Mouse (Mus musculus) Patski (cell line): ENCODE measurements around the gene Ntrk2. TPM values are rescaled to one million over a fixed set of nuclear protein-coding genes. Genes with fewer than 3 reads are reported as not detected.

ENCODE experiments used
- ATAC-seq: fragments of 100-300 bp; one replicate; pipeline ENCODE4 v1.8.0; 2021
- CTCF ChIA-PET: fragments of 350-600 bp; sonication (Branson Sonifier 250); formaldehyde crosslinking; loops from one replicate; lab custom pipeline; 2022; ENCODE audit warnings: inconsistent platforms; lab: Charles Lee
- POLR2A ChIA-PET: fragments of 350-600 bp; sonication (Branson Sonifier 250); formaldehyde crosslinking; loops from one replicate; lab custom pipeline; 2022; ENCODE audit warnings: antibody characterized with exemption, inconsistent platforms; lab: Charles Lee
- DNase-seq: peaks from one replicate; pipeline ENCODE4 v3.0.0-alpha.2; 2011; ENCODE audit warnings: low read depth, low spot score
- H3K27me3 ChIP-seq: fragments of 371-371 bp; one replicate; pipeline ENCODE4 v1.5.1; 2021
- CTCF ChIP-seq: fragments of 100-300 bp; IDR thresholded peaks from one replicate; pipeline ENCODE4 v1.5.1; 2021
- in situ Hi-C: fragments of 300-500 bp; cut with MboI; formaldehyde crosslinking; loops from 3 replicates; pipeline ENCODE4 v1.11.1; 2018; ENCODE audit warnings: low pct_unique_long_range_greater_than_20kb, mixed read lengths
- polyA plus RNA-seq: library from polyadenylated mRNA; unstranded; gene quantifications from one replicate; pipeline ENCODE4 v1.2.3, GENCODE M21; 2021

Ntrk2 gene
- polyA plus RNA-seq, 1 experiment from 2014 or later, result 0.44 TPM

DNA sequence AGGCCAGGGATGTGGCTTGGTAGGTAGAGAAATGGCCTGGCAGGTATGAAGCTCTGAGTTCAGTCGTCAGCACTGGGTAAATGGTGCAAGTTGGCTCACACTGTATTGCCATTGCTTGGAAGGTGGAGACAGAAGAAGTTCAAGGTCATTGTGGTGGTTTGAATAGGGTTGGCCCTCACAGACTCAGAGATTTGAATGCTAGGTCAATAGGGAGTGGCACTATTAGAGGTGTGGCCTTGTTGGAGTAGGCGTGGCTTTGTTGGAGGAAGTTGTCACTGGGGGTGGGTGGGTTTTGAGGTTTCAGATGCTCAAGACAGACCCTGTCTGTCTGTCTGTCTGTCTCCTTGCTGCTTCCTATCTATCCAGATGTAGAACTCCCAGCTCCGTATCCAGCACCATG, 159.5 kb downstream of the Ntrk2 start:
- H3K27me3 ChIP-seq, result peaks cover 8% of the 10 kb centered on the region
- in situ Hi-C loops, result no loop called here
- ChIA-PET CTCF (interaction anchor here (0.7 kb wide), 1 partner anchor 117 kb away, joined by 3 read pairs; no protein-coding TSS in a partner anchor), POLR2A (no interaction called here)
- ATAC-seq, result no peak
- DNase-seq, result no peak
- TF ChIP-seq CTCF, result no peak

GRCm38 (mm10) chr13:58966466-58966865, 160.1 kb downstream of the Ntrk2 start:
- POLR2A ChIA-PET, result no interaction called here
- peaks cover 8% of the 10 kb centered on the region for H3K27me3 ChIP-seq
- in situ Hi-C loops, result no loop called here
- DNase-seq, result no peak
- TF ChIP-seq CTCF, result no peak
- ATAC-seq, result no peak
- CTCF ChIA-PET, result no interaction called here

GRCm38 (mm10) chr13:58968168-58968567, 161.8 kb downstream of the Ntrk2 start:
- ATAC-seq, result no peak
- TF ChIP-seq CTCF, result no peak
- H3K27me3 ChIP-seq, result peaks cover 8% of the 10 kb centered on the region
- POLR2A ChIA-PET, result no interaction called here
- DNase-seq, result no peak
- CTCF ChIA-PET, result interaction anchor here (0.7 to 3.0 kb wide), 2 partner anchors 12 to 24 kb away, joined by 3 to 9 read pairs; no protein-coding TSS in a partner anchor
- in situ Hi-C loops, result no loop called here

DNA sequence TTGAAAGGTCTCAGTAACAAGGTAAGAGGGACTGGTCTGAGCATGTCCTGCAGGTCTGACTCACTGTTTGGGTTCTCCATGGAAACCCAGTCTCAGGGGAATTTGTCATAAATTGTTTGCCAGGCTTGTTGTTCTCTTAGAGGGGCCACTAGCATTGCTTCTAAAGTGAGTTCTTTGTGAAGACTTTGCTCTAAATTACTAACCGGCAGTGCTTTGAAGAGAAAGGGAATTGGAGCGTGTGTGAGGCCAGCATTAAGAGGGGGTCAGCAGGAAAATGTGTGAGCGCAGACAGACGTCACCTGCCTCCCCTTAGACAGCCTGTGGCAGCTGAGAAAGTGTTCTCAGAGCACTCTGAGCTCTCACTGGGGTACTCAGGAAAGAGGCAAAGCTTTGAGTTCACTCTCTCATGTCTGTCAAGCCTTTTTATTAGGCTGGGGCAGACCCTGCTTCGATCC, 165.1 kb downstream of the Ntrk2 start:
- ATAC-seq (peak; percentile 69), DNase-seq (peak; percentile 30)
- peaks cover 8% of the 10 kb centered on the region for H3K27me3 ChIP-seq
- in situ Hi-C loops, result no loop called here
- no peak for TF ChIP-seq CTCF
- CTCF ChIA-PET, result no interaction called here
- POLR2A ChIA-PET, result no interaction called here

DNA sequence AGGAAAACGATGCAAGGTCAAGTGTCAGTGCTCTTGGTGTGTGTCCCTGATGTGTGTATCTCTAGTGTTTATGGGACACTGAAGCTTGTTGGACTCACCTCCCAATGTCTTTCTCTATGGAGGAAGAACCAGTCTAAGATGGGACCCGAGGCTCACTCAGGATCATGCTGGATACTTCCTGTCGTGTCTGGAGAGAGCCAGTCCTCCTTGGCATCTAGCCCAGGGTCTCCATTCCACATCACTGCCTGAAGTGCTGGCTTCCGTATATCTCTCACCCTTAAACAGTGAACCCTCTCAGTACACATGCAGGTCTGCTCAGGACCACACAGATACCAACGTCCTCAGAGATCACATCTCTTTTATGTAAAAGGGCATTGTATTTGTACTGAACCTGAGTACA, 166.1 kb downstream of the Ntrk2 start:
- TF ChIP-seq CTCF, result no peak
- DNase-seq (no peak), ATAC-seq (no peak)
- ChIA-PET CTCF (no interaction called here), POLR2A (no interaction called here)
- in situ Hi-C loops, result no loop called here
- peaks cover 8% of the 10 kb centered on the region for H3K27me3 ChIP-seq

- ATAC-seq, result no peak
- in situ Hi-C loops, result no loop called here
- no peak for DNase-seq
- POLR2A ChIA-PET, result no interaction called here
- no peak for TF ChIP-seq CTCF
- CTCF ChIA-PET, result interaction anchor here (1.8 kb wide), 1 partner anchor 15 kb away, joined by 3 read pairs; no protein-coding TSS in a partner anchor
- no peaks in the 10 kb centered on the region for H3K27me3 ChIP-seq
Measured at GRCm38 (mm10) chr13:58996447-58996846, 190.1 kb downstream of the Ntrk2 start.

DNA sequence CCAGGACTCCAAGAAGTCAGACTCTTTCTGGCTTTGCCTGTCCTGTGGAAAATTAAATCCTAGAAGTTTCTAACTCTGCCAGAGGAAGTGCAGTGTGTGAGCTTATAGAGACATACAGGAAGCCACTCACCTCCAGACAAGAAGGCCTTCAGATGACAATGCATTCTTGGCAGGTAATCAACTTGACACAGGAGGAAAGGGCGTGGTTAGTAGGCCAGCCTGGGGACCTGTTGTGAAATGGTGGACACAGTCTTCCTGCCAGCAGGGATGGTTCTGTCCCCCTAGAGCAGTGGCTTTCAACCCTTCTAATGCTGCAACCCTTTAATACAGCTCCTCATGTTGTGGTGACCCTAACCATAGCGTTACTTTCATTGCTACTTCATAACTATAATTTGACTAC, 191.4 kb downstream of the Ntrk2 start:
- CTCF ChIA-PET, result interaction anchor here (1.8 kb wide), 1 partner anchor 17 kb away, joined by 3 read pairs; no protein-coding TSS in a partner anchor
- in situ Hi-C loops, result no loop called here
- no peak for ATAC-seq

DNA sequence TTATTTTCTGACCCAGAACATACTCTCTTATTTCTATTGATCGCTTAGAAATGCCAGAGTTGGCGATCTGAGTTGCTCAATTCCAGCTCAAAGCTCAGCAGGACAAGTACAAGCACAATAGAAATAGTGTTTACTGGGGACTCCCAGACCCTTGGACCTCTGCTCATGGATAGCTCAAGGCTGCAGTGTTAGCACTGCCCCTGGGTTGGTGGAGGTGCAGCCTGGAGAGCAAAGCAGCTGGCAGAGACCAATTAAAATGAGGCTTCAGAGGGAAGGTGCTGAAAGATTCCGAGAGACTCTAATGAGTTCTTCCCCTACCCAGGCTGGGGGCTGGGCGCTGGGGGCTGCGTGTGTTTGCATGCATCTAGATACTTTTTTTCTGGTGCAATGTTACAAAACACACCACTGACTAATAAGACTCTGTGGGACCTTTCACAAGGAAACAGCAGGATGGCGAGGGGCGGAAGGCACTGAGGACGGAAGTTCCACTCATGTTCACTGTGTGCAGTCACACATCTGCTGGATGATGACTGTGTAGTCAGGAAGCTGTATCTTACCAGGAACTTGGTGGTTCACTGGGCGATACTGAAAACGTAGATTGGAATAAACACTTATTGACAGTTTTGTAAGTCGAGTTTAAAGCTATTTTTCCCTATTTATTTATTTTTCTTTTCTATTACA, 193.1 kb downstream of the Ntrk2 start:
- CTCF ChIA-PET, result no interaction called here
- ATAC-seq (no peak), DNase-seq (no peak)
- in situ Hi-C loops, result no loop called here
- POLR2A ChIA-PET, result no interaction called here
- no peak for TF ChIP-seq CTCF
- H3K27me3 ChIP-seq, result no peaks in the 10 kb centered on the region

More for the DNA sequence above, 191.4 kb downstream of the Ntrk2 start:
- H3K27me3 ChIP-seq, result no peaks in the 10 kb centered on the region
- POLR2A ChIA-PET, result no interaction called here
- no peak for TF ChIP-seq CTCF
- no peak for DNase-seq

DNA sequence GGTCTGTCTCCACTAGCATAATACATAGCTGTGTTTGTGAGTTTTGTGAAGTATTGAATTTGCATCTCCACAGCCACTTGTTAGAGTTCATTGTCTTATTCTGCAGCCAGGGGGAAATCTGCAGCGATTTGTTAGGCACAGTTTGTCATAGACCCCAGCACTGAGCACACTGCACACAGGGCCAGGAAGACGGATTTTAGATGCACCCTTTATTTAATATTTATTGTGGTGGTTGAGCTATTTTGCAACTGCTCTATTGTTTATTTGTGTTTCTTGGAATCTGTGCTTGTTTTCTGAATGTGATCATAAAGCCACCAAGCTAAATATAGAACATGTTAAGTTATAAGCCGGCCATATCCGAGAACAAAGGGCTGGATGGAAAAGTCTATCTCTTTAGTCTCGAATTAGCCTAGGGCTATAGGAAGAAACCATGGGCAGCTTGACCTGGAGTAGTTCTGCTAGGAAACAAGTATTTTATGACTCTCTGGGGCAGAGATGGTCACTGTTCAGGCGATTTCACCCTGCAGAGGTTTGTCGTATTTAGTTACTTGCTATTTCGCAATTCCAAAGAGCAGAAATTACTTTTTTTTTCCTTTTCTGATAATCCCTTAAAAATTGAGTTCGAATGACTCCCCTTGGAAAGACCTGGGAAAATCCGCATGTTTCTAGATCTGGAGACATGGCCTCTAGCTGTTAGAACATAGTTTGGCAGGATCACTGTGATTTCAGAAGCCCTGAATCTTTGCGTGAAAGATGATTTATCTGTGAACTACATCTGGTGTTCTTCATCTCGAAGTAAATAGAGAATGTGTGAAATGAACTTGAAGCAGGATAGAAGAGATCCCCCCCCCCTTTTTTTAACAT, 196.8 kb downstream of the Ntrk2 start:
- no peaks in the 10 kb centered on the region for H3K27me3 ChIP-seq
- in situ Hi-C loops, result no loop called here
- no peak for TF ChIP-seq CTCF
- ChIA-PET CTCF (interaction anchor here (0.7 to 1.4 kb wide), 2 partner anchors 13 to 20 kb away, joined by 3 to 5 read pairs; no protein-coding TSS in a partner anchor), POLR2A (interaction anchor here (1.0 kb wide), 1 partner anchor 8 kb away, joined by 5 read pairs; no protein-coding TSS in a partner anchor)
- DNase-seq, result no peak
- no peak for ATAC-seq

DNA sequence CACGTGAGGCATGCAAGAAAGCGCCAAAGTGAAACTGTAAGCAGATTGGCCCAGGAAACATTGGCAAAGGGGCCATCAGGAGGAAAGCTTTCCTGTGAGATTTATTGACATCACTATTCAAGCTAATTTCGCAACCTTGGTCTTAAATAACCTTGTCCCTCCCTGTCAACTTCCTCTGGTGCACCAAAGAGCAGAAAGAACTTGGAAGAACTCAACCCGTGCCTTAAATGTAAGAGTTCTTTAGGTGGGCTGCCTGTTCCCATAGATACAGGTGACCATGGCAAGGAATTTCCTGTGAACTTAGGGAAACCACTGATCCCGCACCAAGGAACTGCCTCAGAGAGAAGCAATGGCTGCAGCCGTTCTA, 197.4 kb downstream of the Ntrk2 start:
- POLR2A ChIA-PET, result interaction anchor here (1.0 kb wide), 1 partner anchor 8 kb away, joined by 5 read pairs; no protein-coding TSS in a partner anchor
- H3K27me3 ChIP-seq, result no peaks in the 10 kb centered on the region
- no peak for TF ChIP-seq CTCF
- DNase-seq (no peak), ATAC-seq (no peak)
- CTCF ChIA-PET, result no interaction called here
- in situ Hi-C loops, result no loop called here
